Mouse (Mus musculus) CH12.LX (cell line): ENCODE measurements around the gene Clec4b2. TPM values are rescaled to one million over a fixed set of nuclear protein-coding genes. Genes with fewer than 3 reads are reported as not detected.
A peak's percentile ranks its signal among the peaks of the same experiment; 100 is the strongest.

Experiments
- DNase-seq: peaks from one replicate; pipeline ENCODE4 v3.0.0-alpha.2; 2013; ENCODE audit errors: extremely low read depth
- H3K27ac ChIP-seq: 2 replicates; pipeline ENCODE4 v1.5.1; 2012; ENCODE audit warnings: low read depth, mild to moderate bottlenecking, control low read depth, moderate library complexity; ENCODE audit not compliant: insufficient read depth
- H3K27me3 ChIP-seq: replicated peaks from 2 replicates; pipeline ENCODE3; 2012; ENCODE audit warnings: inconsistent platforms
- H3K36me3 ChIP-seq, 2 experiments: replicated peaks in 1 of 2; 2 replicates each; pipeline versions ENCODE3 to v1.6.1; 2012; ENCODE audit warnings: inconsistent platforms in 1 of 2, low read length in 1 of 2, mild to moderate bottlenecking in 1 of 2, mixed read lengths in 1 of 2, moderate library complexity in 1 of 2; ENCODE audit not compliant: control insufficient read depth in 1 of 2, insufficient read depth in 1 of 2
- H3K4me1 ChIP-seq, 2 experiments: 2 replicates each; pipeline ENCODE4 v1.6.1; 2012; ENCODE audit warnings: inconsistent platforms in 1 of 2, moderate library complexity in 1 of 2; ENCODE audit not compliant: insufficient read depth in 2 of 2, control insufficient read depth in 1 of 2
- H3K4me2 ChIP-seq: 2 replicates; pipeline ENCODE4 v1.6.1; 2012; ENCODE audit warnings: low read depth, mild to moderate bottlenecking, control low read depth; ENCODE audit not compliant: poor library complexity, insufficient read depth, severe bottlenecking
- H3K4me3 ChIP-seq, 3 experiments: fragments of 150-350 bp in 1 of 3; sonication (generic) in 1 of 3; replicated peaks in 1 of 3; 2 replicates each; pipeline versions ENCODE3 to v1.5.1; 2011 to 2012; ENCODE audit warnings: low read depth in 2 of 3, low read length in 2 of 3, mild to moderate bottlenecking in 2 of 3, moderate library complexity in 2 of 3, control low read depth in 1 of 3, improper control_type of control experiment in 1 of 3, inconsistent platforms in 1 of 3, mixed read lengths in 1 of 3; ENCODE audit not compliant: poor library complexity in 1 of 3
- H3K79me2 ChIP-seq: replicated peaks from 2 replicates; pipeline ENCODE4 v1.6.1; 2012; ENCODE audit warnings: mild to moderate bottlenecking, moderate library complexity; ENCODE audit not compliant: control insufficient read depth, poor library complexity, insufficient read depth, severe bottlenecking; ENCODE audit errors: extremely low read depth
- H3K9ac ChIP-seq: 2 replicates; pipeline ENCODE4 v1.6.1; 2012; ENCODE audit warnings: low read depth, mild to moderate bottlenecking, control low read depth, moderate library complexity; ENCODE audit not compliant: insufficient read depth
- H3K9me3 ChIP-seq: replicated peaks from 2 replicates; pipeline ENCODE3; 2012; ENCODE audit warnings: low read length, inconsistent platforms, mixed read lengths
- BHLHE40 ChIP-seq: IDR thresholded peaks from 2 replicates; pipeline ENCODE4 v1.6.1; 2011; ENCODE audit warnings: mild to moderate bottlenecking, low read depth, low read length, improper control_type of control experiment
- CHD2 ChIP-seq: IDR thresholded peaks from 2 replicates; pipeline ENCODE4 v1.6.1; 2011; ENCODE audit warnings: low read length, improper control_type of control experiment
- ELF1 ChIP-seq: IDR thresholded peaks from 2 replicates; pipeline ENCODE4 v1.6.1; 2014; ENCODE audit warnings: low read depth, mild to moderate bottlenecking, inconsistent platforms, low read length, improper control_type of control experiment
- EP300 ChIP-seq: IDR thresholded peaks from 2 replicates; pipeline ENCODE4 v1.6.1; 2011; ENCODE audit warnings: low read length, improper control_type of control experiment
- GABPA ChIP-seq: IDR thresholded peaks from 2 replicates; pipeline ENCODE4 v1.6.1; 2012; ENCODE audit warnings: low read depth, low read length, improper control_type of control experiment, inconsistent platforms; ENCODE audit not compliant: insufficient replicate concordance
- HCFC1 ChIP-seq: IDR thresholded peaks from 2 replicates; pipeline ENCODE4 v1.6.1; 2012; ENCODE audit warnings: low read depth, mild to moderate bottlenecking, inconsistent platforms, low read length, improper control_type of control experiment
- IRF4 ChIP-seq: IDR thresholded peaks from 2 replicates; pipeline ENCODE4 v1.6.1; 2014; ENCODE audit warnings: low read depth, mild to moderate bottlenecking, inconsistent platforms, low read length, improper control_type of control experiment
- JUN ChIP-seq: IDR thresholded peaks from 2 replicates; pipeline ENCODE4 v1.6.1; 2011; ENCODE audit warnings: low read depth, mild to moderate bottlenecking, low read length, improper control_type of control experiment, moderate library complexity; ENCODE audit not compliant: insufficient read depth
- JUND ChIP-seq: conservative IDR thresholded peaks from 2 replicates; pipeline ENCODE4 v1.6.1; 2011; ENCODE audit warnings: low read depth, low read length, improper control_type of control experiment
- KAT2A ChIP-seq: IDR thresholded peaks from 2 replicates; pipeline ENCODE4 v1.6.1; 2012; ENCODE audit warnings: low read length, improper control_type of control experiment, inconsistent platforms; ENCODE audit not compliant: insufficient replicate concordance
- MAZ ChIP-seq: IDR thresholded peaks from 2 replicates; pipeline ENCODE4 v1.6.1; 2012; ENCODE audit warnings: low read depth, mild to moderate bottlenecking, inconsistent platforms, low read length, improper control_type of control experiment, moderate library complexity
- MXI1 ChIP-seq: IDR thresholded peaks from 2 replicates; pipeline ENCODE4 v1.6.1; 2011; ENCODE audit warnings: mild to moderate bottlenecking, low read depth, low read length, improper control_type of control experiment
- MYC ChIP-seq: IDR thresholded peaks from 2 replicates; pipeline ENCODE4 v1.6.1; 2011; ENCODE audit warnings: low read depth, mild to moderate bottlenecking, improper control_type of control experiment, low read length
- POLR2AphosphoS2 ChIP-seq: IDR thresholded peaks from 2 replicates; pipeline ENCODE4 v1.6.1; 2011; ENCODE audit warnings: low read depth, low read length, improper control_type of control experiment
- dilution Hi-C: fragments of 300-500 bp; cut with MboI; formaldehyde crosslinking; loops from 2 replicates; pipeline ENCODE4 v1.14.3; 2020; ENCODE audit warnings: low sequenced_read_pairs; ENCODE audit not compliant: extremely low pct_unique_long_range_greater_than_20kb, extremely low pct_ligation_motif_present
- in situ Hi-C: fragments of 300-500 bp; cut with MboI; formaldehyde crosslinking; loops from 3 replicates; pipeline ENCODE4 v1.14.3; 2019; ENCODE audit warnings: low sequenced_read_pairs, low pct_ligation_motif_present, low pct_unique_long_range_greater_than_20kb, mixed read lengths
- polyA plus RNA-seq: library from polyadenylated mRNA; unstranded; fragments of >175 nt; gene quantifications from 2 replicates; pipeline ENCODE4 v1.2.1, GENCODE M21; 2012; ENCODE audit warnings: low read depth; ENCODE audit not compliant: insufficient read length
- total RNA-seq, 2 experiments: library from RNA; depleted of rRNA; stranded (reverse); fragments of 300-350 nt in 1 of 2; fragments of >200 nt in 1 of 2; gene quantifications; 2 replicates each; pipeline ENCODE4 v1.2.3; 2012 to 2014

The Clec4b2 gene
- total and polyA plus RNA-seq, 3 experiments, result not detected

- no peaks in the 10 kb centered on the region for H3K79me2 ChIP-seq
- H3K9me3 ChIP-seq, result no peaks in the 10 kb centered on the region
- DNase-seq, result peak; percentile 44
- H3K36me3 ChIP-seq, result no peaks in the 10 kb centered on the region
- no peaks in the 10 kb centered on the region for H3K27me3 ChIP-seq
- TF ChIP-seq BHLHE40, result peak; percentile 61
- TF ChIP-seq CHD2, result no peak
- TF ChIP-seq IRF4, result 0 out of 2 replicates have a peak, but pooled peaks have one; percentile 9
- TF ChIP-seq MYC, result no peak
- TF ChIP-seq MAZ, result no peak
- TF ChIP-seq, all 38 proteins: peak for 2
- no peak overlapping the region for H3K27ac ChIP-seq
- H3K4me2 ChIP-seq, result no peak overlapping the region
- no peak overlapping the region for H3K9ac ChIP-seq
- H3K4me1 ChIP-seq, result peaks cover 0 to 18% of the 10 kb centered on the region in 2 experiments; a peak in 2 of 4 replicates
- H3K4me3 ChIP-seq, result no peak overlapping the region
- in situ Hi-C loops, result no loop called here
- dilution Hi-C loops, result no loop called here
These were observed 2.6 kb upstream of the Clec4b2 start for GRCm38 (mm10) chr6:123170106-123170505.

- Histone ChIP-seq H3K79me2 (no peaks in the 10 kb centered on the region), H3K9me3 (no peaks in the 10 kb centered on the region), H3K4me1 (peaks cover 0 to 18% of the 10 kb centered on the region in 2 experiments; a peak in 2 of 4 replicates), H3K27me3 (no peaks in the 10 kb centered on the region), H3K9ac (no peak overlapping the region), H3K4me3 (no peak overlapping the region), H3K36me3 (no peaks in the 10 kb centered on the region), H3K27ac (no peak overlapping the region), H3K4me2 (no peak overlapping the region)
- peak; percentile 24 for DNase-seq
- no peak for TF ChIP-seq POLR2AphosphoS2
- peak; percentile 47 for TF ChIP-seq IRF4
- TF ChIP-seq MYC, result no peak
- peak; percentile 68 for TF ChIP-seq JUND
- no peak for TF ChIP-seq MXI1
- peak; percentile 78 for TF ChIP-seq EP300
- TF ChIP-seq ELF1, result no peak
- no peak for TF ChIP-seq GABPA
- dilution Hi-C loops, result no loop called here
- in situ Hi-C loops, result no loop called here
These were observed 1.7 kb upstream of the Clec4b2 start for GRCm38 (mm10) chr6:123171040-123171439.

GRCm38 (mm10) chr6:123175549-123175948 is 2.9 kb downstream of the Clec4b2 start:
- DNase-seq, result no peak
- Histone ChIP-seq H3K9me3 (no peaks in the 10 kb centered on the region), H3K4me1 (peaks cover 0 to 10% of the 10 kb centered on the region in 2 experiments; a peak in 2 of 4 replicates), H3K4me2 (no peak overlapping the region), H3K9ac (no peak overlapping the region), H3K36me3 (no peaks in the 10 kb centered on the region), H3K79me2 (no peaks in the 10 kb centered on the region), H3K4me3 (no peak overlapping the region), H3K27ac (no peak overlapping the region), H3K27me3 (no peaks in the 10 kb centered on the region)
- in situ Hi-C loops, result no loop called here
- TF ChIP-seq HCFC1 (no peak), KAT2A (no peak), MXI1 (no peak), JUN (no peak)
- dilution Hi-C loops, result no loop called here
